Mouse (Mus musculus) olfactory bulb, adult 2 months (tissue): Measurements from ENCODE around the gene Eif5.

ENCODE experiments used
- CTCF ChIP-seq: fragments of 200-500 bp; IDR thresholded peaks from 2 replicates; pipeline ENCODE4 v1.5.1; 2012; ENCODE audit warnings: low read depth, mild to moderate bottlenecking, low read length, moderate library complexity; ENCODE audit not compliant: insufficient read depth
- POLR2A ChIP-seq: fragments of 200-500 bp; IDR thresholded peaks from 2 replicates; pipeline ENCODE4 v1.6.1; 2012; ENCODE audit warnings: mild to moderate bottlenecking, low read depth, low read length, moderate library complexity; ENCODE audit not compliant: insufficient read depth

DNA sequence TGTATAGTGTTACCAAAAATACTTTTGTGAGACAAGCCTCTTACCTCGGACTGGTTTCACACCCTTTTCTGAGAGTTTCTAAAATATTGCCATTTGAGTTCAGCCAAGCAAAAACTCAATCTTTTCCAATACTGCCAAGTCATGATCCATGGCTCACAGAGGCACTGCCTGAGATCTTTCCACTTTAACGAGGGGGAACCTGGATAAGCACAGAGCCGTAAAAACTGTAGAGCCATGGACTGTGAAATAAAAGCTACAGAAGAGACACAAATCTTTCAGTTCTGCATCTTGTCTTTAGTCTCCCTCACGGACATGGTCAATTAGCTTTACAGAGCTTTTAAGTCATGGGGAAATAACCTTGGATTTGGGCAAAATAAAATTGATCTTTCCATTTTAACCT, 1.1 kb upstream of the Eif5 start:
- TF ChIP-seq CTCF (no peak), POLR2A (no peak)
